Mouse (Mus musculus): ENCODE measurements at regions not wholly inside any gene's neighbourhood (a gene's known extent, or its start where the extent isn't known, plus 50 kb on each side); places are given as distances from the start of the nearest gene placed in this dataset.
A peak's percentile ranks its signal among the peaks of the same experiment; 100 is the strongest.

DNA sequence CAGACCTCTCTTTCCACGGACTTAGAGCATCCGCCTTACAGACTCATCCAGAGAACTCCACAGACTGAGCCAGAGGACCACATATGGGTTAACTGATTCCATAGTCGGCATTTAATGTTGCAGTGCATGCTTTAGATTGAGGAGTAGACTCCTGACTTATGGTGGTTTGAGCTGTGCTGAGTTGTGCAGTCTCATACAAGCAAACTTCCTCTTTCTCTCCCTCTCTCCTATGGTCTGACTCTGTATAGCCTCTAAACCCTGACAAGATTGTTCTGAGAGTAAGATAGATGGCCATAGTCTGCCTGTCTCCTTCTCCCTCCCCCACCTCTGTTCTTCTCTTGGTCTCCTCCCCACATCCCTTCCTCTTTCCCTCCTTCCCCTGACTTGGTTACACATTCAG lies 616.0 kb downstream of the Ryr2 start:
- no peak for DNase-seq (ENCODE audit: low spot score)

GRCm38 (mm10) chr13:11483142-11483541 lies 623.6 kb downstream of the Ryr2 start:
- DNase-seq (ENCODE audit: low spot score) = no peak

DNA sequence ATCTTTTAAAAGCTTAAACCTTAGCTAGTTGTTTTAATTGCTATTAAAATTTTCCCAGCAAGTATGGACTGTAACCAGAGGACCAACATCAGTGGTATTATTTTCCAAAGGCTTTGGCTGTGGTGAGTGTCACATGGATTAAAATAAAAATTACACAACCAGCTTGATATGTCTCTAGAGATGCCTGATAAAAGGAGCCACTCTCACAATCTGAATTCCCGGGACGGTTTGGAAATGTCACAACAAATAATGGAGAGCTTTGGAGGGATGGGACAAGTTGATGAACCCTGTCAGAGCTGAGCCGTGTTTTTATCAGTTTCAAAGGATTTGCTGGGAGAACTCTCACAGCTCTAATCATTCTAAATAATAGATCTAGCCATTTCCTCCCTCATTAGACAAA lies 624.0 kb downstream of the Ryr2 start:
- no peak for DNase-seq (ENCODE audit: low spot score)

GRCm38 (mm10) chr13:11460251-11460650 lies 646.5 kb downstream of the Ryr2 start:
- DNase-seq (ENCODE audit: low spot score) = no peak

- no peak for DNase-seq (ENCODE audit: low spot score)
Measured at GRCm38 (mm10) chr13:11455113-11455512, 651.6 kb downstream of the Ryr2 start.

- no peak for DNase-seq (ENCODE audit: low spot score)
Measured at GRCm38 (mm10) chr13:11452448-11452847, 654.3 kb downstream of the Ryr2 start.

- no peak for DNase-seq (ENCODE audit: low spot score)
Measured at GRCm38 (mm10) chr13:11432465-11433339, 674.0 kb downstream of the Ryr2 start.

- DNase-seq (ENCODE audit: low spot score) = no peak
Measured at GRCm38 (mm10) chr13:11426820-11427219, 679.9 kb downstream of the Ryr2 start.

DNA sequence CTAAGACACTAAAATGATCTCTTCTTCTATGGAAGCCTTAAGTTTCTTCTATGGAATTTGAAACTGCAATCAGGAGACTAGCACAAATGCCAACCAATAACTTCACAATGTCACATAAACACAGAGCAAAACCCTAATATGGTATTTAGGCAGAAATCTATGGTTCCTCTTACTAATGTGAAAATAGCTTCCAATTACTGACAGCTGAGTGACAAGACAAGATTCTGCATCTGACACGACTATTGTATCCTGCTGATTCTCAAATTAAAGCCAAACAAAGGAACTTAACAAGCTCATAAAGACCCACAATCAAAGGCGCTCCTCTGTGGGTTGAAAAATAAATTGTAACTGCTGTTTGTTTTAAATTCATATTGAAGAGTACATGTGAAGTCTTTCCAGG lies 714.7 kb downstream of the Ryr2 start:
- DNase-seq (ENCODE audit: low spot score) = no peak

- DNase-seq (ENCODE audit: low spot score) = no peak
Measured at GRCm38 (mm10) chr13:11375452-11375851, 731.3 kb downstream of the Ryr2 start.

- no peak for DNase-seq (ENCODE audit: low spot score)
Measured at GRCm38 (mm10) chr13:11369456-11369855, 737.3 kb downstream of the Ryr2 start.

DNA sequence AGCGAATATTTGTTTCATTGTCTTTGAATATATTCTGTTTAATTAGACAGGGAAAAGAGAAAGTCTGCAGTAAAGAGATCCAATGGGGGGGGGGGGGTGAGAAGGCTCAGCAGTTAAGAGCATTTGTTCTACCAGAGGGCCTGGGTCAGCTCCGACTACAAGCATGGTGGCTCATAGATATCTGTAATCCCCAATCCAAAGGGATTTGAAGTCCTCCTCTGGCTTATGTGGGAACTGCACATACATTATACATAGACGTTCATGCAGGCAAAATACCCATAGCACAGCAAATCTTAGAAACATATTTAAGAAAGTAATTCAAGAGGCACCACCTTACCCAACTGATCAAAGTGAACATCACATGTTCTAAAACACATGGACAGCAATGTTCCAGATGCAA lies 743.9 kb downstream of the Ryr2 start:
- DNase-seq (ENCODE audit: low spot score) = no peak

DNA sequence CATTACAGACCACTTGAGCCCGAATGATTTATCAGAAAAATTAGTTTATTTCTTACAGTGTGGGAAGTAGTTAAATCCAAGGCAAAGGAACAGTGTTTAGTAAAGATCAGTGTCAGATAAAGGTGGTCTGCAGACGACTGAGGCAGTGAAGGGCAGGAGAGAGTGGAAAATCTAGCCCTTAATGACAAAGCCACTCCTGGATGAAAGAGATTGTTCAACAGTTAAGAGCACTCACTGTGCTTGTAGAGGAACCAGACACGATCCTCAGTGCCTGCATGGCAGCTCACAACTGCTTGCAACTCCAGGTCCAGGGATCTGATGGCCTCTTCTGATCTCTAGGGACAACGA lies 758.3 kb downstream of the Ryr2 start:
- DNase-seq (ENCODE audit: low spot score) = no peak

DNA sequence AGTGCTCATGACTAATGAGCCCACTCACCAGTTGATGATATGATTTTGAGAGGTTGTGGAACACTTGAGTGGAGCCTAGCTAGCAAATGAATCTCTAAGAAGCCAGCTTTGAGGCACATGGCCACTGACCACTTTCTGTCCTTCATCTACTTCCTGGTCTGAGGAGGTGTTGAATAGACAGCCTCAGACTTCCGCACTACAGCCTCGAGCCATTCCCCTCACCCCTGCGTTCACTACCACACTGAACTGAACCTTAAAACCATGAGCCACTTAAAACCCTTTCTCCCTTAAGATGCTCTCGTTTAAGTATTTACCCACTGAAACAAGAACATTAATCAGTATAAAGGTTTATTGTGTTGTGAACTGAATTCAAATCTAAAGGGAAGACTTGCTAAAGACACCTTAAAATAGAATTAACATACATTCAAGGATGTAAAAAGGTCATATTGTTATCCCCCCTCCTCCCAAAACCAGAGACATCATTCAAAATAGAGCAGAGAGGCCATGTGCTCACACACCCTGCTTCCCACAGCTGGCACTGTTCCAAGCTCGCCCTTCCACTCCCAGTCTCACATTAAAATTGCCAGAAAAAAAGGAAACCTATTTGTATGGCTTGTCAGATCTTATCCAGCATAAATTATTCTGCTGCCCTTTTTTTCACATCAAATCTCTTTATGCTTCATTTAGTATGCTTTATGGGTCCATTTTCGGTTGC lies 758.8 kb downstream of the Ryr2 start:
- peak; percentile 41 for DNase-seq (ENCODE audit: low spot score)

GRCm38 (mm10) chr13:11344500-11344899 lies 762.2 kb downstream of the Ryr2 start:
- DNase-seq (ENCODE audit: low spot score) = no peak

DNA sequence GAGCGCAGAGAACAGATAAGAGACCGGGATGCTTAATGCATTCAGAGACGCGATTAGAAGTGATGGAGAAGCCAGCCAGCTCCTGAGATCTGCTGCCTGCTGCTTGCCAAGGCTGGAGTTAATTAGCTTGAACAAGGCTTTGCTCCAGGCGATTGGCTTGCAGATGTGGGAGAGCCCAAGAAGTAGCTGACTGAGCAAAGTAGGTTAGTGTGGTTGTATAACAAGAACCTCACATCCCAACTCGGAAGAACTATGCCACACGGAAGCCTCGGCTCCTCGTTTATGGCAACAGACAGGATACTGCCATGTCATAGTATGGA lies 768.5 kb downstream of the Ryr2 start:
- DNase-seq (ENCODE audit: low spot score) = no peak

- DNase-seq (ENCODE audit: low spot score) = no peak
Measured at GRCm38 (mm10) chr13:11337610-11338296, 769.0 kb downstream of the Ryr2 start.

GRCm38 (mm10) chr13:11336958-11337357 lies 769.8 kb downstream of the Ryr2 start:
- DNase-seq (ENCODE audit: low spot score) = no peak

DNA sequence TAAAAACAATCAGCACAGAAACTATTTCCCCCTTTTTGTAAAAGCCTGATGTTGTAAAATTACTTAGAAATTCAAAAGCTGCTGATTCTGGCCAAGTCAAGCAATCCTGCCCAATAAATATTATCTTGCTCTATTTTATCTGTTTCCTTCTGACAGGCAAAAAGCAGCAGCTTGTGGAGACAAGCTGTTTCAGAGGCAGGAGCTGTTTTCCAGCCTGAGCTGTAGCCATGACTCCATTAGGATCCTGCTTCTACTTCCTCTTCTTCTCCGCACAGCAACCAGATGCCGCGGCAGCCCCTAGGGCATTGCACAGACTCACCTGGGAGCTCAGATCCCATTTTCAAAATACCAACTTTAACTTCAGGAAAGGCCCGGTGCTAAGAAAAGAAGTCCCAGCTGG lies 774.8 kb downstream of the Ryr2 start:
- no peak for DNase-seq (ENCODE audit: low spot score)

DNA sequence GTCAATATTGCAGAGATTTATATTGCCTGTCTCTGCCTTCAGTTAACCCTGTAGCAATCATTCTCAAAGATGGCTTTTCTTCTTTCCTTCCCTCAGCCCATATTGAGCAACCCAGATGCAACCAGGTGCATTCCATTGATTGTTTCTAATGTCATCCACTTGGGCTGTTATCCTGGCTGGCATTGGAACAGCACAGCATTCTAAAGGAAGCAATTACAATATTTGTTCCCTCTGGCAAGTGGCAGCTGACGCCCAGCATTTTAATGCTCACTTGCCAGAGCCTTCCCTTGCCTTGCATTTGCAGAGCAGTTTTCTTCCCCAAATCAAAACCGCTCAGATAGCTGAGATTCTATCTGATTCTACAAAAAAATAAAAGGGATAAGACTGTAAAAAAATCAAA lies 798.0 kb downstream of the Ryr2 start:
- DNase-seq (ENCODE audit: low spot score) = no peak

- no peak for DNase-seq (ENCODE audit: low spot score)
Measured at GRCm38 (mm10) chr13:11295493-11295892, 811.3 kb downstream of the Ryr2 start.

GRCm38 (mm10) chr13:11294689-11295088 lies 812.1 kb downstream of the Ryr2 start:
- no peak for DNase-seq (ENCODE audit: low spot score)

DNA sequence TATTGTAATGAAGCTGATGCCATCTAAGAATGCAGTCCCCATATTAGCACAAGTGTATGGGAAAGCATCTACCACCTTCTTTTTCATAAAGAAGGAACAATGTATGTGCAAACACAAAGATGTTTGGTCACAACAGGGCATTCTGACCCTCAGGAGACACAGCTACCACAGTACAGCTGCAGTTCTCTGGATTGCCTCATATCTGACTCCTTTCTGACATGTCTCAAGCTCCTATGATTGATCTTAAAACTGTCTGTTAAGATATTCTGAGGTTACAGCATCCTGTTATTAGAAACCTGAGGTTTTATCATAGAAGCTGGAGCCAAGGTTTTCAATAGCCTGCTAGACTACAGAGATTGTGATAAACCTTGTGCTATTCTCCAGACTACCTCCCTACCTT lies 813.0 kb downstream of the Ryr2 start:
- no peak for DNase-seq (ENCODE audit: low spot score)

All from testis, postnatal 10 days (tissue).